Mouse (Mus musculus) R1 (cell line): ENCODE results near the gene Crmp1.

ENCODE experiments used
- DNase-seq: peaks from one replicate; pipeline ENCODE4 v3.0.0-alpha.2; 2018; ENCODE audit warnings: low read depth, low spot score

Crmp1 gene

GRCm38 (mm10) chr5:37241651-37242151 is at the start of gene Crmp1:
Crmp1 (plus strand) TSS chr5:37241940.
- DNase-seq, result peak; percentile 88

GRCm38 (mm10) chr5:37196196-37196595 is 45.5 kb upstream of the Crmp1 start:
- DNase-seq, result no peak

- no peak for DNase-seq
These were observed 45.0 kb upstream of the Crmp1 start for GRCm38 (mm10) chr5:37196666-37197250.

GRCm38 (mm10) chr5:37197423-37197822 is 44.3 kb upstream of the Crmp1 start:
- no peak for DNase-seq

- no peak for DNase-seq
These were observed 43.6 kb upstream of the Crmp1 start for GRCm38 (mm10) chr5:37198011-37198688.

- DNase-seq, result no peak
These were observed 39.5 kb upstream of the Crmp1 start for GRCm38 (mm10) chr5:37202285-37202684.

GRCm38 (mm10) chr5:37204886-37205285 is 36.9 kb upstream of the Crmp1 start:
- no peak for DNase-seq

- DNase-seq, result no peak
These were observed 36.3 kb upstream of the Crmp1 start for GRCm38 (mm10) chr5:37205420-37205819.

GRCm38 (mm10) chr5:37206364-37206763 is 35.4 kb upstream of the Crmp1 start:
- no peak for DNase-seq

- no peak for DNase-seq
These were observed 28.6 kb upstream of the Crmp1 start for GRCm38 (mm10) chr5:37212938-37213708.

- no peak for DNase-seq
These were observed 28.0 kb upstream of the Crmp1 start for GRCm38 (mm10) chr5:37213709-37214103.

- no peak for DNase-seq
These were observed 27.1 kb upstream of the Crmp1 start for GRCm38 (mm10) chr5:37214614-37215013.

- DNase-seq, result no peak
These were observed 26.5 kb upstream of the Crmp1 start for GRCm38 (mm10) chr5:37215276-37215675.

GRCm38 (mm10) chr5:37219615-37220014 is 22.1 kb upstream of the Crmp1 start:
- peak; percentile 84 for DNase-seq

- no peak for DNase-seq
These were observed 21.2 kb upstream of the Crmp1 start for GRCm38 (mm10) chr5:37220575-37220974.

- DNase-seq, result peak; percentile 6
These were observed 20.2 kb upstream of the Crmp1 start for GRCm38 (mm10) chr5:37221563-37221962.

- DNase-seq, result no peak
These were observed 19.4 kb upstream of the Crmp1 start for GRCm38 (mm10) chr5:37222316-37222715.

GRCm38 (mm10) chr5:37225708-37226107 is 16.0 kb upstream of the Crmp1 start:
- no peak for DNase-seq

- DNase-seq, result no peak
These were observed 13.6 kb upstream of the Crmp1 start for GRCm38 (mm10) chr5:37227956-37228680.

GRCm38 (mm10) chr5:37228894-37229293 is 12.8 kb upstream of the Crmp1 start:
- DNase-seq, result no peak

- peak; percentile 75 for DNase-seq
These were observed 8.7 kb upstream of the Crmp1 start for GRCm38 (mm10) chr5:37233010-37233557.

- no peak for DNase-seq
These were observed 3.1 kb upstream of the Crmp1 start for GRCm38 (mm10) chr5:37238654-37239053.
